Mouse (Mus musculus) kidney, adult 2 months (tissue): ENCODE results near the gene Dhx33.

Source experiments
- CTCF ChIP-seq: fragments of 200-500 bp; conservative IDR thresholded peaks from 2 replicates; pipeline ENCODE4 v1.5.1; 2011; ENCODE audit warnings: low read depth, mild to moderate bottlenecking, control low read depth, low read length, moderate library complexity, mixed read lengths; ENCODE audit not compliant: insufficient read depth, insufficient read length
- POLR2A ChIP-seq: fragments of 200-500 bp; IDR thresholded peaks from one replicate; pipeline ENCODE4 v1.6.1; 2011; ENCODE audit warnings: low read depth, low read length, control low read depth

DNA sequence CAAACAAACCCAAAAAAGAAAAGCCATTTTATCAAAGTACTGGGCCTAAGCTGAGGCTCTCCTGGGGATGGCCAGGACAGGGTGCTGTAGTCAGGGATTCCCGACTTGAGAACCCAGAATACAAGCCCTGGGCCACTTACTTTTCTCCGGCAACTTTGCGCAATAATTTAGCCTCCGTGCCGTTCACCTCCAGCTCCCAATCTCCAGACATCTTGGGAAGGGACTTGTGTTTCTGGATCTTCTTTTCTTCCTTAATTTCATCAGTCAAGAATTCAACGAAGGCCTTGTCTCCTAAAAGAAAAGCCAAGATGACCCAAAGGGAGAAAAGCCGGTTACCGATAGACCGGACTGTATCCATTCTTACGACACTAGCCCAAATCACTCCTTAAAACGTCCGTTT lies 22.2 kb downstream of the Dhx33 start:
- no peak for TF ChIP-seq CTCF
- no peak for TF ChIP-seq POLR2A
